Mouse (Mus musculus) ES-Bruce4 (cell line): ENCODE results near the gene 6430548M08Rik.

Experiments used
- CTCF ChIP-seq: IDR thresholded peaks from one replicate; pipeline ENCODE4 v1.8.1; 2011; ENCODE audit warnings: low read depth, low read length
- EP300 ChIP-seq: IDR thresholded peaks from 2 replicates; pipeline ENCODE4 v1.6.1; 2011; ENCODE audit warnings: low read depth, low read length; ENCODE audit not compliant: insufficient read depth
- POLR2A ChIP-seq: IDR thresholded peaks from one replicate; pipeline ENCODE4 v1.8.1; 2011; ENCODE audit warnings: low read length; ENCODE audit not compliant: insufficient read depth

DNA sequence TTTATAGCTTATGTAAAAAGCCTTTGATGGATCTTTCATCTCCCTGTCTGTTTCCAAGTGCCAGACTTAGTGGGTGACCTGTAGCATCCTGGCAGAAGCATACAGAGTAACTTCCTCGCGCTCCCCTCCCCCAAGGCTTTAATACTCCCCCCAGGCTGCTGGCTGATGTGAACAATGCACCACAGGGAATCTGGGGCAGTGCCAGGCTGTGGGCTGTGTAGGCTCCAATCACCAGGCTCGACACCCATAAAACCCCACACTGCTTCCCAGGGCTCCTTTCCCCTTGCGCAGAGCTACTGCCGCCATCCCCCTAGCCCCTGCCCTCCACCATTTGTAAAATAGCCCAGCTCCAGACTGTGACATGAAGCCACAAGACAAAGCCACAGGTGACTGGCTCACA, 53.9 kb downstream of the 6430548M08Rik start:
- TF ChIP-seq POLR2A (no peak), CTCF (no peak), EP300 (no peak)
